Mouse (Mus musculus) forebrain, postnatal 0 days (tissue): Measurements from ENCODE around the gene Hoxd3. TPM values are rescaled to one million over a fixed set of nuclear protein-coding genes. Genes with fewer than 3 reads are reported as not detected.
A peak's percentile ranks its signal among the peaks of the same experiment; 100 is the strongest.

ENCODE experiments used
- ATAC-seq: fragments of 200-750 bp; cut with Nextera tagmentation; 2 replicates; pipeline ENCODE4 v1.8.0; 2017; ENCODE audit warnings: mild to moderate bottlenecking, moderate library complexity
- DNase-seq: peaks from one replicate; pipeline ENCODE4 v3.0.0-alpha.2; 2015
- H3K27ac ChIP-seq: fragments of 300-500 bp; sonication (generic); 2 replicates; pipeline ENCODE4 v1.5.1; 2014; ENCODE audit warnings: low read depth, mild to moderate bottlenecking, antibody characterized with exemption, low read length, moderate library complexity, mixed read lengths
- H3K27me3 ChIP-seq: fragments of 300-500 bp; sonication (generic); 2 replicates; pipeline ENCODE4 v1.6.1; 2014; ENCODE audit warnings: mild to moderate bottlenecking, low read length, mixed read lengths; ENCODE audit not compliant: insufficient read depth
- H3K36me3 ChIP-seq: fragments of 300-500 bp; sonication (generic); 2 replicates; pipeline ENCODE4 v1.6.1; 2014; ENCODE audit warnings: mild to moderate bottlenecking, moderate library complexity; ENCODE audit not compliant: insufficient read depth
- H3K4me1 ChIP-seq: fragments of 300-500 bp; sonication (generic); 2 replicates; pipeline ENCODE4 v1.6.1; 2014; ENCODE audit warnings: antibody characterized with exemption; ENCODE audit not compliant: insufficient read depth
- H3K4me2 ChIP-seq: fragments of 300-500 bp; sonication (generic); 2 replicates; pipeline ENCODE4 v1.6.1; 2014; ENCODE audit warnings: low read depth, mild to moderate bottlenecking, moderate library complexity
- H3K4me3 ChIP-seq: fragments of 300-500 bp; sonication (generic); 2 replicates; pipeline ENCODE4 v1.5.1; 2014; ENCODE audit warnings: low read depth, low read length, mixed read lengths
- H3K9ac ChIP-seq: fragments of 300-500 bp; sonication (generic); 2 replicates; pipeline ENCODE4 v1.6.1; 2014; ENCODE audit warnings: mild to moderate bottlenecking
- H3K9me3 ChIP-seq: fragments of 300-500 bp; sonication (generic); 2 replicates; pipeline ENCODE4 v1.6.1; 2016; ENCODE audit warnings: low read length
- CTCF ChIP-seq: sonication (generic); IDR thresholded peaks from 2 replicates; pipeline ENCODE4 v1.5.1; 2016; ENCODE audit warnings: antibody characterized with exemption, control low read depth, low read depth
- WGBS: fragments of 180-500 bp; shearing (Covaris S2); extraction: QIAGEN DNeasy Blood & Tissue Kit; methylation state at CpG from one replicate; pipeline ENCODE4 v1.1.7; 2014; 5-methylcytosine and 5-hydroxymethylcytosine counted together
- polyA plus RNA-seq: library from polyadenylated mRNA; unstranded; fragments of >200 nt; fragmentation: Nextera tagmentation; extraction: Ambion mirVana; gene quantifications from 2 replicates; pipeline ENCODE4 v1.2.1, GENCODE M21; 2015
- total RNA-seq: library from RNA; depleted of rRNA; stranded (reverse); fragments of >200 nt; gene quantifications from 2 replicates; pipeline ENCODE4 v1.2.3, GENCODE M21; 2014; rRNA removed

The Hoxd3 gene
- total RNA-seq = not detected in 2 replicates
- not detected in 2 replicates for polyA plus RNA-seq

DNA sequence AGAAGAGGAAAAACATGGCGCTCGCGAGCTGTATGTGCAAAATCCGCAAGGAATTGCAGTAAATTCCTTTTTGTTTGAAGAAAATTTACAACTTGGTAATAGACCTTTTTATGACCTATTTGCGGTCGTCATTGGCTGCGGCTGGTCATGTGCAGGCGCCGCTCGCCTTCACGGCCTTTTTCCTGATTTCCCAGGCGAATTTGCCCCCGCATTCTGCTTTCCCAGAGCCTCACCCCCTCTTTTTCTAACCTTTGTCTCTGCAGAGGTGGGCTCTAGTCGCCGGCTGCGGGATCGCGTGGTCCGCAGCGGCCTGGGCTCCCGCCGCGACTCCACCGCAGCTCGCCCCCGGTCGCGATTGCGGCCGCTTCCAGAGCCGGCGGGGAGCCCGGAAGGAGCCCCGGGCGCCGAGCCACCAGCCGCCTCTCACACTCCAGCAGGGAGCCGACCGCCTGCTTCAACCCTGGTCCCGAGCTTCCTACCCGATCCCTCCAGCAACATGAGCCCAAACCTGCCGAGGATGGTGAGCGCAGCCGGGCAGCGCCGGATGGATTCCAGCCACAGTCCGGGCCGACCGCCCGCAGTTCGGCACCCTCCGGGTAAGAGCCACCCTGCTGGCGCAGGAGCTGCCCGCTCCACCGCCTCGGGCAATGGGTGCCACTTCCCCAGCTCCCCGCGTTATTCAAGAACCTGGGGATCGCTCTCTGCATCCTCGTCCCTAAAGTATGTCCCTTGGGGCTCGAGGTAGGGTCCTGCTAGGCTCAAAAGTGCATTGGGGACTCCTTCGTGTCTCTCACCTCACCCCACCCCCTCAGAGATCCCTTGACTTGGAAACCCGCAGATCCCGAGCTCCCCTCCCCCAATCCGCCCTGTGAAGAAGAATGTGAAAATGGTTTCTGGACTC, at the start of gene Hoxd3, which contains the start of gene Hoxd4:
Gene Hoxd3 (plus strand): TSS at position 207 of the 901 bp plus-strand sequence.
Gene Hoxd4 (plus strand): TSS at position 209 of the 901 bp plus-strand sequence.
- H3K27me3 ChIP-seq = peaks cover 88% of the 10 kb centered on the region
- peak within 1 kb of the TSS; percentile 21; the same call in 1 of the 2 replicates for H3K4me2 ChIP-seq
- no peaks in the 10 kb centered on the region for H3K9me3 ChIP-seq
- WGBS = 1% methylated on average over 65 of the region's 65 CpGs
- H3K36me3 ChIP-seq = no peaks in the 10 kb centered on the region
- H3K4me3 ChIP-seq = peak within 1 kb of the TSS; percentile 9; the same call in 1 of the 2 replicates
- DNase-seq (no peak), ATAC-seq (no peak)
- no peaks in the 10 kb centered on the region for H3K4me1 ChIP-seq
- H3K27ac ChIP-seq = no peak within 1 kb of the TSS
- TF ChIP-seq CTCF = no peak
- no peak within 1 kb of the TSS for H3K9ac ChIP-seq

DNA sequence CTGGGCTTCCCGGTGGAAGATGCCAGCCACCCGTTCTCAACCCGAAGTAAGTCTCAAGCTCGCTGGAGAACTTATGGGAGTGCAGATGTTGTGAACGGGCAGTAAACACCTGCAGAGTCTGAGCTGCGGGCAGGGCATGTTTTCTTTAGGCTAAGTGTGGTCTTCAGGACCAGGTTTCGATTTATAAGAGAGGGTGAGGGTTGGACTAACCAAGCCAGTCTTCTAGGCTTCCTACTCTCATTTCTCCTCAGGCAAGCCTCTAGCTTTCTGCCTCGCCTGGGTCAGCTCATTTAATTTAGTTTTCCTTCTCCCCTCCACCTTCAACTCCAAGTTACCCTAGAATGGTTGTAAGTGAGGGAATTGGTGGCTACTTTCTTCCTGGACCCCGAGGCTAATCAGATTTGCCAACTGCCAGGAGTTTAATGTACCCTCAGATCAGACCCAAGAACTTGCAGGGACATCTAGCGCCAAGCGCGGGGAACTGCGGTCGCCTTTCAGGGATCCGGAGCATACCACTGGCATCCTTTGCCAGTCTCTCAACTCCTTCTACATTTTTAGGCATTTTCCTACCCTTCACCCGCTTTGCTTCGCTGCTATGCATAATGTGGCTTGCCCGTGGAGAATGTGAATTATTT, 48.3 kb upstream of the Hoxd3 start:
- ATAC-seq = peak; percentile 73; the same call in 1 of the 2 replicates
- peak; percentile 85 for TF ChIP-seq CTCF
- peak; percentile 82 for DNase-seq
- H3K4me3 ChIP-seq = no peak overlapping the region
- no peak overlapping the region for H3K4me2 ChIP-seq
- no peak overlapping the region for H3K9ac ChIP-seq
- H3K36me3 ChIP-seq = no peaks in the 10 kb centered on the region
- H3K27me3 ChIP-seq = peaks cover 92% of the 10 kb centered on the region
- WGBS = 3% methylated on average over 18 of the region's 18 CpGs
- H3K4me1 ChIP-seq = no peaks in the 10 kb centered on the region
- H3K9me3 ChIP-seq = no peaks in the 10 kb centered on the region
- H3K27ac ChIP-seq = no peak overlapping the region

DNA sequence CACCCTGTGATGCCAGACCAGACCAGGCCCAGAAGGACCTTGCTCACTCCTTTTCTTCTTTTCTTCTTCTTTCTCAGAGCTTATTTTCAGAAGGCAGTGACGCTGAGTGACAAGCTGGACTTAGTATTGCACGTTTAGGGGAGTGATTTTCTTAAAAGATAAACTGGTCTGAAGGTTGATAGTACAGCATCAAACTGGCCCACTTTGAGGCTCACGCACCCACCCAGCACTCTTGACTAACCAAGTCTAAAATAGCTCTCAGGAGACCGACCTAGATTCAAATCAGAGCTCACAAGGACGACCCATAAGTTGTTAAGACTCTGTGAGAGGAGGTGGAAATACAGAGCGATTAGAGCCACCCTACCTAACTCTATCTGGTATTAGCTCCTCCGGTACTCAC, 45.3 kb upstream of the Hoxd3 start:
- Histone ChIP-seq H3K9ac (no peak overlapping the region), H3K27me3 (peaks cover 95% of the 10 kb centered on the region), H3K4me3 (no peak overlapping the region), H3K9me3 (no peaks in the 10 kb centered on the region), H3K4me1 (no peaks in the 10 kb centered on the region), H3K27ac (no peak overlapping the region), H3K36me3 (no peaks in the 10 kb centered on the region), H3K4me2 (no peak overlapping the region)
- DNase-seq (no peak), ATAC-seq (no peak)
- WGBS = 3% methylated on average over 7 of the region's 7 CpGs
- no peak for TF ChIP-seq CTCF

DNA sequence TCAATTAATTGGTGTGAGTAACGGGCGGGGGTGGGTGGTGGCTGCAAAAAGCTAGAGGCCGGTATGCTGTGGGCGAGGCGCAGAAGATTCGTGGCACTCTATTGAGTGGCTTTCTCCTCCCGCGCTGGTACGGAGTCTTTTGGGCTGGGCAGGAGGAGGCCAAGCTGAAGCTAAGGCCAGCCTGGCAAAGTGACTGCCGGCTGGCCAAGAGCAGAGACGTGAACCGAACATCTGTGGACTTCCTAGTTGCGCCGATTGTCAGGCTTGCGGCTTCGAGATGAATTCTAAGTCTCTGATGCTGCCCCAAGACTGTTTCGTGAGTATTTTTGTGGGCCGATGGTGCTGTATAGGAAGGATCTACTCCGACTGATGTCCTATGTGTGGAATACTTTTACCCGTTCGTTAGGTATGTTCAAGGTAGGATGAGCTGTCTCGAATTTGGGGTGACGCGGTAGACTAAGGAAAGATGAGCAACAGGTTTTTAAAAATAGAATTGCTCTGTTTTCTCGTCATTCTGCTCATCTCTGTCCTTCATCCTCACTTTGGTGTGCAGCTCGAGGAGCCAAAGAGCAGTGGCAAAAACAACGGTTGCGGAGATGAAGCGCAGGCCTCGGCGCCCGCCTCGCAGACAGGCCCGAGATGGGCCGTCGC, 44.4 kb upstream of the Hoxd3 start:
- peaks cover 95% of the 10 kb centered on the region for H3K27me3 ChIP-seq
- ATAC-seq (no peak), DNase-seq (peak; percentile 48)
- WGBS = 2% methylated on average over 36 of the region's 36 CpGs
- no peaks in the 10 kb centered on the region for H3K4me1 ChIP-seq
- no peak overlapping the region for H3K4me3 ChIP-seq
- no peak overlapping the region for H3K4me2 ChIP-seq
- no peaks in the 10 kb centered on the region for H3K36me3 ChIP-seq
- H3K27ac ChIP-seq = no peak overlapping the region
- no peak overlapping the region for H3K9ac ChIP-seq
- no peak for TF ChIP-seq CTCF
- no peaks in the 10 kb centered on the region for H3K9me3 ChIP-seq

DNA sequence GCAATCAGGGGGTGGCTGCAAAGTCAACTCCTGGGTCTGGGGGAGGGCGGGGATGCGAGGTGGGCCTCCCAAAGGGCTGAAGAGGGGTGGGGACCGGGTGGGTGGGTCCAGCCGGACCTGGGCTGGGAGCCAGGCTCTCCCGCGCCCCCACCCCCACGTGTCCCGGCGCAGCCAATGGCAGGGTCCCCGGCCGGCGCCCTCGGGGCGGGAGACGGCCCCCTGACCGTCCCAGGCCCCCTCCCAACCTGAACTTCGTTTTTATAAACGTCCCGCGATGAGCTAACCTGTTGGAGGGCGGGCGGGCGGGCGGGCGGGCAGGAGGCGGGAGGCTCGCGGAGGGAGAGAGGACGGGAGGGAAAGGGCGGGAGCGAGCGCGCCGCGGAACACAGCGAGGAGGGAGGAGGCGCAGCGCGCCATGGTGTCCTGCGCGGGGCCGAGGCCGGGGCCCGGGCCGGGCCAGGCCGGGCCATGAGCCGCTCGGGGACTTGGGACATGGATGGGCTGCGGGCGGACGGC, 43.8 kb upstream of the Hoxd3 start, which contains the start of gene Hoxd13:
Gene Hoxd13 (plus strand): TSS at position 469 of the 516 bp plus-strand sequence.
- H3K4me1 ChIP-seq = no peaks in the 10 kb centered on the region
- TF ChIP-seq CTCF = no peak
- peaks cover 95% of the 10 kb centered on the region for H3K27me3 ChIP-seq
- 0% methylated on average over 19 of the region's 51 CpGs for WGBS
- H3K4me2 ChIP-seq = peak within 1 kb of the TSS; percentile 37
- H3K27ac ChIP-seq = no peak within 1 kb of the TSS
- DNase-seq (no peak), ATAC-seq (no peak)
- no peaks in the 10 kb centered on the region for H3K36me3 ChIP-seq
- H3K9ac ChIP-seq = no peak within 1 kb of the TSS
- H3K9me3 ChIP-seq = no peaks in the 10 kb centered on the region
- peak within 1 kb of the TSS; percentile 10 for H3K4me3 ChIP-seq

DNA sequence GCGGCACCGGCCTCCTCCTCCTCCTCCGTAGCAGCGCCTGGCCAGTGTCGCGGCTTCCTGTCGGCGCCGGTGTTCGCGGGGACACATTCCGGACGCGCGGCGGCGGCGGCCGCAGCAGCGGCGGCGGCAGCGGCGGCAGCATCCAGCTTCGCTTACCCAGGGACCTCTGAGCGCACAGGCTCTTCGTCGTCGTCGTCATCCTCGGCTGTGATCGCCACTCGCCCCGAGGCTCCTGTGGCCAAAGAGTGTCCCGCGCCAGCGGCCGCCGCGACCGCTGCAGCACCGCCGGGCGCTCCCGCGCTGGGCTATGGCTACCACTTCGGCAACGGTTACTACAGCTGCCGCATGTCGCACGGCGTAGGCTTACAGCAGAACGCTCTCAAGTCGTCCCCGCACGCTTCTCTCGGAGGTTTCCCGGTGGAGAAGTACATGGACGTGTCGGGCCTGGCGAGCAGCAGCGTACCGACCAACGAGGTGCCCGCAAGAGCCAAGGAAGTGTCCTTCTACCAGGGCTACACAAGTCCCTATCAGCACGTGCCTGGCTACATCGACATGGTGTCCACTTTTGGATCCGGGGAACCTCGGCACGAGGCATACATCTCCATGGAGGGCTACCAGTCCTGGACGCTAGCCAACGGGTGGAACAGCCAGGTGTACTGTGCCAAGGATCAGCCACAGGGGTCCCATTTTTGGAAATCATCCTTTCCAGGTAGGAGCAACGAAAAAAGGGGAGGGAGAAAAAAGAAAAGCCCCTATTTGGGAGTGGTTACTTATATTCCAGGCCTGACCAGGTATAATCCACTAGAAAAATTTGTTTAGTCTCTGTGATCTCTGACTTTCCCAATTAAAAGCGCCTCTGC, 43.1 kb upstream of the Hoxd3 start:
- ATAC-seq = peak; percentile 58; the same call in 1 of the 2 replicates
- peak; percentile 55 for DNase-seq
- no peak overlapping the region for H3K9ac ChIP-seq
- peaks cover 95% of the 10 kb centered on the region for H3K27me3 ChIP-seq
- no peaks in the 10 kb centered on the region for H3K4me1 ChIP-seq
- peak overlapping the region; percentile 37 for H3K4me2 ChIP-seq
- no peaks in the 10 kb centered on the region for H3K36me3 ChIP-seq
- H3K9me3 ChIP-seq = no peaks in the 10 kb centered on the region
- peak overlapping the region; percentile 10 for H3K4me3 ChIP-seq
- 3% methylated on average over 68 of the region's 74 CpGs for WGBS
- no peak for TF ChIP-seq CTCF
- H3K27ac ChIP-seq = no peak overlapping the region
